Mouse (Mus musculus): ENCODE results near the gene Tcp11l2.

DNA sequence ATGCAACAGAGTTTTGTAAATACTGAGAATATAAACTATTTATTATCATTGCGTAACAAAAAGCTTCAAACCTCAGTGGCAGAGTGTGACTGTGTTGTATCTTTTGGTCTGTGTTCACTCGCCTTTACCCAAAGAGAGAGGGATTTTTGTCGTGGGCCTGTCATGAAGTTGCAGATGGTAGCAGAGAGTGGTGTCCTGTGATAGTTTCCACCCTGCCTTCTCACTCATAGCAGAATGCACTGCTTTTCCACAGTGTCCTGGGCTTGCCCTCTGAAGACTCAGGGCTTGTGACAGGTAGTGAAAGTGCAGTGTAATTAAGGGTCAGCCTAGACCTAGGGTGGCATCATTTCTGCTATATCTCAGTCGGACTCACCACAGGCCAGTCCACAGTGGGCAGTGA lies 78.3 kb downstream of the Tcp11l2 start:
- TF ChIP-seq CTCF (IDR thresholded peaks at IDR 0.05; ENCODE audit: low read depth) = no peak
- TF ChIP-seq EP300 (IDR thresholded peaks at IDR 0.05; ENCODE audit: low read depth) = no peak
